Mouse (Mus musculus): ENCODE data around the gene Aldh1l1. TPM values are rescaled to one million over a fixed set of nuclear protein-coding genes. Genes with fewer than 3 reads are reported as not detected.
"Not testable (repeated sequence)": the region's sequence is repeated elsewhere in the genome, so short reads cannot be mapped to it uniquely, and the experiment has no call there.

Aldh1l1 gene
- polyA plus RNA-seq, 1 experiment, result 4.0 TPM

DNA sequence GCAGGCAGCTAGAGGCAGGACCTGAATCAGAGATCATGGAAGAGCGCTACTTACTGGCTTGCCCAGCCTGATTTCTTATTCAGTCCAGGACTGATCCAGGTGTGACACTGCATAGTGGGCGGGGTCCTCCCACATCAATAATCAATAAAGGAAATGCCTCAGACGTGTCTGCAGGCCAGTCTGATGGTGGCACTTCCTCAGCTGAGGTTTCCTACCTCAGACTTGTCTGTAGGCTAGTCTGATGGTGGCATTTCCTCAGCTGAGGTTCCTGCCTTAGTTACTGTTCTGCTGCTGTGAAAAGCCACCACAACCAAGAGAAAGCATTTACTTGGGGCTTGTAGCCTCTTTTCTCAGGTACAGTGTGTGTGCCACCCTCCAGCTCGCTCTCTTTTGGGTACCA is 141.3 kb downstream of the Aldh1l1 start:
- TF ChIP-seq CTCF (IDR thresholded peaks at IDR 0.05; ENCODE audit: borderline replicate concordance, insufficient read depth, low read length), result no peak
- TF ChIP-seq POLR2A (IDR thresholded peaks at IDR 0.05; ENCODE audit: low read depth, low read length), result no peak
- Histone ChIP-seq H3K4me1 (ENCODE audit: control insufficient read depth, insufficient read depth, low read length) (no peaks in the 10 kb centered on the region), H3K4me3 (ENCODE audit: insufficient read depth, low read length) (no peak overlapping the region), H3K27ac (ENCODE audit: insufficient read depth, low read length) (no peak overlapping the region)

DNA sequence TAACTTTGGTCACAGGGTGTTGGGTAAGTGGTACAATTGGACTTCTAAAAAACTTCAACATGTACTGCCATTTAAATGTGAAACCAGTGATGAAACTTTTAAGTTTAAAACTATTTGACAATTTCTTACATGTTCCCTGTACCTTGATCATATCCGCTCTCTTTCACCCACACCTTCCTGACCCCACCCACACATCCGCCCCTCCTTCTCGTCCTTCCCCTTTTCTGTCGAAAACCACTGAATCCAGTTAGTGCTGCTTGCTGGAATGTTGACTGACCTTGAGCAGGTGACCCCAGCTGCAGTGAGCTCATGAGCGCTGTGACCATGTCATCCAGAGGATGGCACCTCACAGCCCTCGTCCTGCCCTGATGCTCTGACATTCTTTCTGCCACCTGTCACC is 143.3 kb downstream of the Aldh1l1 start:
- H3K4me1 ChIP-seq (ENCODE audit: control insufficient read depth, insufficient read depth, low read length), result no peaks in the 10 kb centered on the region
- no peak for TF ChIP-seq POLR2A (IDR thresholded peaks at IDR 0.05; ENCODE audit: low read depth, low read length)
- TF ChIP-seq CTCF (IDR thresholded peaks at IDR 0.05; ENCODE audit: borderline replicate concordance, insufficient read depth, low read length), result no peak
- no peak overlapping the region for H3K27ac ChIP-seq (ENCODE audit: insufficient read depth, low read length)
- H3K4me3 ChIP-seq (ENCODE audit: insufficient read depth, low read length), result no peak overlapping the region

DNA sequence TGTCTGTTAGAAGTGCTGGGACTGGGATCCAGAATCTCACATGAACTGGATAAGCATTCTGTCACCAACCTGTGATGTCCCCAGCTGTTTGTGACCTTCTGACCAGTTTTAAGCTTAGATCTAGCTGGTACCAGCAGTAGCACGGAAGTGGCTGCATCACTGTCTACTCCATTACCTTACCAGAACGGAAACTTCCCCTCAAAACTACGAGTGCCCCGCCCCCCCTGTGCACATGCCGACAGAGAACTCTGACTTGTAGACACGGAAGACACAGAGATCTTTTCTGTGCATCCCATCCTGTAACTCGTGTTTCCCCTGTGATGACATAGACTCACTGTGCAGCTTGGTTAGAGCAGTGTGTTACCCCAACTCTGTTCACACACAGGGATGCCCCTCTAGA is 144.2 kb downstream of the Aldh1l1 start:
- Histone ChIP-seq H3K27ac (ENCODE audit: insufficient read depth, low read length) (no peak overlapping the region), H3K4me3 (ENCODE audit: insufficient read depth, low read length) (no peak overlapping the region), H3K4me1 (ENCODE audit: control insufficient read depth, insufficient read depth, low read length) (no peaks in the 10 kb centered on the region)
- TF ChIP-seq CTCF (IDR thresholded peaks at IDR 0.05; ENCODE audit: borderline replicate concordance, insufficient read depth, low read length) (no peak), POLR2A (IDR thresholded peaks at IDR 0.05; ENCODE audit: low read depth, low read length) (no peak)

DNA sequence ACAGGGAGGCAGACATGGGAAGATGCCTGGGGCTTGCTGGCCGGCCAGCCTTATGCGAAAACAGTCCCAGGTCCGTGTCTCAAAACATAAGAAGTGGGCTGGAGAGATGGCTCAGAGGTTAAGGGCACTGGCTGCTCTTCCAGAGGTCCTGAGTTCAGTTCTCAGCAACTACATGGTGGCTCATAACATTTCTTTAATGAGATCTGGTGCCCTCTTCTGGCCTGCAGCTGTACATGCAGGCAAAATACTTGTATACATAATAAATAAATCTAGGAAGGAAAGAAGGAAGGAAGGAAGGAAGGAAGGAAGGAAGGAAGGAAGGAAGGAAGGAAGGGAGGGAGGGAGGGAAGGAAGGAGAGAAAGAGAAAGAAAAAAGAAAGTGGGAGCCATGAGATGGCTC is 146.3 kb downstream of the Aldh1l1 start:
- not testable (repeated sequence) for H3K27ac ChIP-seq (ENCODE audit: insufficient read depth, low read length); H3K4me3 ChIP-seq (ENCODE audit: insufficient read depth, low read length); H3K4me1 ChIP-seq (ENCODE audit: control insufficient read depth, insufficient read depth, low read length)

DNA sequence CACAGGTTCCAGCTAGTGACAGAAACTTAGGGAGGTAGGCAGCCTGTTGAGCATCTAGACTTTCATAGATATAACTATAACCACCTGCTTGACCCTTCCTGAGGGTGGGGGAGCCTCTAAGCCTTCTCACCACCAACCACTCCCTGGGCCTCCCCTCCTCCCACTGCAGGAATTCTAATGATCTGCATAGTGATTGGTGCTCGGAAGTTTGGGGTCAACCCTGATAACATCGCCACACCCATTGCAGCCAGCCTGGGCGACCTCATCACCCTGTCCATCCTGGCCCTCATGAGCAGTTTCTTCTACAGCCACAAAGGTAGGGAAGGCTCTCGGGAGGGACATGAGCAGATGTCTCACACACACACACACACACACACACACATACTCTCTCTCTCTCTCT is 148.9 kb downstream of the Aldh1l1 start:
- TF ChIP-seq POLR2A (IDR thresholded peaks at IDR 0.05; ENCODE audit: low read depth, low read length), result no peak
- no peak for TF ChIP-seq CTCF (IDR thresholded peaks at IDR 0.05; ENCODE audit: borderline replicate concordance, insufficient read depth, low read length)
- Histone ChIP-seq H3K4me1 (ENCODE audit: control insufficient read depth, insufficient read depth, low read length) (no peaks in the 10 kb centered on the region), H3K27ac (ENCODE audit: insufficient read depth, low read length) (no peak overlapping the region), H3K4me3 (ENCODE audit: insufficient read depth, low read length) (no peak overlapping the region)

DNA sequence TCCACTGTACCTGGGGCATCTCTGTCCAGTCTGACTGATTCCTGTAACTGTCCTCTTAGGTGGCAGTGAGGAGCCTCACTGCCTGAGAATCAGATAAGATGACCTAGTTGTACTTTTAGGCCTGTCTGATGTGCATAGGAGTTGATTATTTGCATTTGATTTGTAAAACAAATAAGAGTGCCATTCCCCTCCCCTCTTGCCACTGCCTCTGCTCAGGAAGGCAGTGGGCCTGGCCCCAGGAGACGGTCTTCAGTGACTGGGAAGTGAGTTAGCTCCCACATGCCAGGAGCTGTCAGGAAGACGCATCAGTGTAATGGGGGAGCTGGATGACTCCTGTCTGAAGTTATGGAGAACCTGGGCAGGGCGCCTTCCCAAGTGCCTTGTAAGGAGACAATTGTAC is 149.4 kb downstream of the Aldh1l1 start:
- no peaks in the 10 kb centered on the region for H3K4me1 ChIP-seq (ENCODE audit: control insufficient read depth, insufficient read depth, low read length)
- no peak for TF ChIP-seq CTCF (IDR thresholded peaks at IDR 0.05; ENCODE audit: borderline replicate concordance, insufficient read depth, low read length)
- no peak for TF ChIP-seq POLR2A (IDR thresholded peaks at IDR 0.05; ENCODE audit: low read depth, low read length)
- H3K4me3 ChIP-seq (ENCODE audit: insufficient read depth, low read length), result no peak overlapping the region
- H3K27ac ChIP-seq (ENCODE audit: insufficient read depth, low read length), result no peak overlapping the region

DNA sequence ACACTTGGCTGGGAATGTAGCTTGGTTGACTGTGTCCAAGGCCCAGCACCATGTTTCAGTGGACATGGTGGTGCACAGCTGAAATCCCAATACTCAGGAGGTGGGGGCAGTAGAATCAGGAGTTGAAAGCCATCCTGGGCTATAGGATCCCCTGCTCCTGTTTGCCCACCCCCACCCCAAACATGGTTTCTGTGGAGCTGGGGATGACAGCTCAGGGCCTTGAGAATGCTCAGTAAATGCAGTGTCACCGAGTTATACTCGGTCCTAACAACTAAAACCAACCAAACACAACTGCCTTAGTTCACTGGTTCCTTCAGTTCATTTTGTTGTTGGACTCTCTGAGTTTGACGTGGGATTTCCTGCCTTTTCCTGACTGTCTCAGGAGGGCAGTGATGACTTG is 156.8 kb downstream of the Aldh1l1 start:
- H3K27ac ChIP-seq (ENCODE audit: insufficient read depth, low read length), result no peak overlapping the region
- no peak for TF ChIP-seq POLR2A (IDR thresholded peaks at IDR 0.05; ENCODE audit: low read depth, low read length)
- no peak for TF ChIP-seq CTCF (IDR thresholded peaks at IDR 0.05; ENCODE audit: borderline replicate concordance, insufficient read depth, low read length)
- no peaks in the 10 kb centered on the region for H3K4me1 ChIP-seq (ENCODE audit: control insufficient read depth, insufficient read depth, low read length)
- no peak overlapping the region for H3K4me3 ChIP-seq (ENCODE audit: insufficient read depth, low read length)

- Histone ChIP-seq H3K4me1 (ENCODE audit: control insufficient read depth, insufficient read depth, low read length) (no peaks in the 10 kb centered on the region), H3K27ac (ENCODE audit: insufficient read depth, low read length) (no peak overlapping the region), H3K4me3 (ENCODE audit: insufficient read depth, low read length) (no peak overlapping the region)
- no peak for TF ChIP-seq CTCF (IDR thresholded peaks at IDR 0.05; ENCODE audit: borderline replicate concordance, insufficient read depth, low read length)
- no peak for TF ChIP-seq POLR2A (IDR thresholded peaks at IDR 0.05; ENCODE audit: low read depth, low read length)
Observed at GRCm38 (mm10) chr6:90644965-90645364, 158.7 kb downstream of the Aldh1l1 start.

GRCm38 (mm10) chr6:90648391-90648790 is 162.2 kb downstream of the Aldh1l1 start:
- H3K27ac ChIP-seq (ENCODE audit: insufficient read depth, low read length), result no peak overlapping the region
- TF ChIP-seq CTCF (IDR thresholded peaks at IDR 0.05; ENCODE audit: borderline replicate concordance, insufficient read depth, low read length) (no peak), POLR2A (IDR thresholded peaks at IDR 0.05; ENCODE audit: low read depth, low read length) (no peak)
- H3K4me1 ChIP-seq (ENCODE audit: control insufficient read depth, insufficient read depth, low read length), result no peaks in the 10 kb centered on the region
- no peak overlapping the region for H3K4me3 ChIP-seq (ENCODE audit: insufficient read depth, low read length)

GRCm38 (mm10) chr6:90649279-90649678 is 163.1 kb downstream of the Aldh1l1 start:
- H3K4me1 ChIP-seq (ENCODE audit: control insufficient read depth, insufficient read depth, low read length), result no peaks in the 10 kb centered on the region
- no peak overlapping the region for H3K4me3 ChIP-seq (ENCODE audit: insufficient read depth, low read length)
- no peak overlapping the region for H3K27ac ChIP-seq (ENCODE audit: insufficient read depth, low read length)
- no peak for TF ChIP-seq CTCF (IDR thresholded peaks at IDR 0.05; ENCODE audit: borderline replicate concordance, insufficient read depth, low read length)
- TF ChIP-seq POLR2A (IDR thresholded peaks at IDR 0.05; ENCODE audit: low read depth, low read length), result no peak

Other genes starting within 250 kb of the Aldh1l1 start
- gene Vmn1r54, start 240.1 kb upstream of the Aldh1l1 start, polyA plus RNA-seq (2011; ENCODE audit: insufficient read length, low read depth, missing spikeins), result not detected in 2 replicates
- gene BC048671, start 185.2 kb upstream of the Aldh1l1 start, polyA plus RNA-seq (2011; ENCODE audit: insufficient read length, low read depth, missing spikeins), result not detected in 2 replicates
- not detected in 2 replicates for gene Chst13, start 161.2 kb upstream of the Aldh1l1 start, polyA plus RNA-seq (2011; ENCODE audit: insufficient read length, low read depth, missing spikeins)
- gene Uroc1, start 153.1 kb upstream of the Aldh1l1 start, polyA plus RNA-seq (2011; ENCODE audit: insufficient read length, low read depth, missing spikeins), result not detected in 2 replicates
- gene Zxdc, start 116.9 kb upstream of the Aldh1l1 start, polyA plus RNA-seq (2011; ENCODE audit: insufficient read length, low read depth, missing spikeins), result 14.2 and 14.7 TPM in 2 replicates
- 0.95 and 3.1 TPM in 2 replicates for gene Cfap100, start 57.6 kb upstream of the Aldh1l1 start, polyA plus RNA-seq (2011; ENCODE audit: insufficient read length, low read depth, missing spikeins)
- gene Klf15, start 23.9 kb upstream of the Aldh1l1 start, polyA plus RNA-seq (2011; ENCODE audit: insufficient read length, low read depth, missing spikeins), result 1.1 and 1.8 TPM in 2 replicates
- gene Slc41a3, start 118.3 kb downstream of the Aldh1l1 start, polyA plus RNA-seq (2011; ENCODE audit: insufficient read length, low read depth, missing spikeins), result 7.0 and 8.7 TPM in 2 replicates